Mouse (Mus musculus) neural tube, embryonic 13.5 days (tissue): ENCODE measurements at regions not wholly inside any gene's neighbourhood (a gene's known extent, or its start where the extent isn't known, plus 50 kb on each side); places are given as distances from the start of the nearest gene placed in this dataset.

Experiments used
- ATAC-seq: fragments of 200-750 bp; cut with Nextera tagmentation; 2 replicates; pipeline ENCODE4 v1.8.0; 2017; ENCODE audit warnings: low read depth, mild to moderate bottlenecking, moderate TSS enrichment, moderate library complexity
- H3K27ac ChIP-seq: fragments of 300-500 bp; sonication (generic); replicated peaks from 2 replicates; pipeline ENCODE4 v1.5.1; 2015; ENCODE audit warnings: moderate library complexity, mild to moderate bottlenecking, inconsistent platforms
- H3K27me3 ChIP-seq: fragments of 300-500 bp; sonication (generic); 2 replicates; pipeline ENCODE4 v1.6.1; 2015; ENCODE audit warnings: mild to moderate bottlenecking, inconsistent platforms
- H3K36me3 ChIP-seq: fragments of 300-500 bp; sonication (generic); 2 replicates; pipeline ENCODE4 v1.6.1; 2015; ENCODE audit warnings: mild to moderate bottlenecking, inconsistent platforms
- H3K4me1 ChIP-seq: fragments of 300-500 bp; sonication (generic); replicated peaks from 2 replicates; pipeline ENCODE4 v1.6.1; 2015; ENCODE audit warnings: inconsistent platforms
- H3K4me2 ChIP-seq: fragments of 300-500 bp; sonication (generic); 2 replicates; pipeline ENCODE4 v1.6.1; 2015; ENCODE audit warnings: inconsistent platforms, mild to moderate bottlenecking, moderate library complexity
- H3K4me3 ChIP-seq: fragments of 300-500 bp; sonication (generic); 2 replicates; pipeline ENCODE4 v1.5.1; 2015; ENCODE audit warnings: mild to moderate bottlenecking, inconsistent platforms
- H3K9ac ChIP-seq: fragments of 300-500 bp; sonication (generic); 2 replicates; pipeline ENCODE4 v1.6.1; 2015; ENCODE audit warnings: moderate library complexity, mild to moderate bottlenecking, inconsistent platforms
- H3K9me3 ChIP-seq: fragments of 300-500 bp; sonication (generic); 2 replicates; pipeline ENCODE4 v1.6.1; 2016; ENCODE audit warnings: inconsistent platforms
- WGBS: fragments of 180-500 bp; shearing (Covaris S2); methylation state at CpG from one replicate; pipeline ENCODE4 v1.1.7; 2015; 5-methylcytosine and 5-hydroxymethylcytosine counted together

DNA sequence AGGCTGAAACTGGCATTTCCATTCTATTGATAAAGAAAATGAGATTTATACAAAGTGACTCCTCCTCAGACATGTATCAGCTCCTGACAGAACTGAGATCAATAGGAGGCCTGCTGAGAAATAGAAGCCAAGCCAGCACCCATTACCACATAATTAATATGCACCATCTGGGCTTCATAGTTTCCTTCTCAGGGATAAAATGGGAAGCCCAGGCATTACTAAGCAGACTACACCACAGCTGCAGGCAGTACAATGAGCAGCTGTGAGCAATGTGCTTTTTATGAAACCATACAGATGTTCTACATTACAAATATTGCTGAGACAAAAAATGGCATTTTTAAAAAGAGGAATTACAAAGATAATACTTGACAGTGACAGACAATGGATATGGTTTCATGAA is 950.1 kb downstream of the Otol1 start:
- H3K27ac ChIP-seq, result no peak overlapping the region
- no peaks in the 10 kb centered on the region for H3K4me1 ChIP-seq
- no peak overlapping the region for H3K4me3 ChIP-seq
- ATAC-seq, result peak; percentile 61
- no peaks in the 10 kb centered on the region for H3K27me3 ChIP-seq
- no peak overlapping the region for H3K9ac ChIP-seq
- H3K36me3 ChIP-seq, result no peaks in the 10 kb centered on the region
- no peak overlapping the region for H3K4me2 ChIP-seq
- H3K9me3 ChIP-seq, result no peaks in the 10 kb centered on the region

DNA sequence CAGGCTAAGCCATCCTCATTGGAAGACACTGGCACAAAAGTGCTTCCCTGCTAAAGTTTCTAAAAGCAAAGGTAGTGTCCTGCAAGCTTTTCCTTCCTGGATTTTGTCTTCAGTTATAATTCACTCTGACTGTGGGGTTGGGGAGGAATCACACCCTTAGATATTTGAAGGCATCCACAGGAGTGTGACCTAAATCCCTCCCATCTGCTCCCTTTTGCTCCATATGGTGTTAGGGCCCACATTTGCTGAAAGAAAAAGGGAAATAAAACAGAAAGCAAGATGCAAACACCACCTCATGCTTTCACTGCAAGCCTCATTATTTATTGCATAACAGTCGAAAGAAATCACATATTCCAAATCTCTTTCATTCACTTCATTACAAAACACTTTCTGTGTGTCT is 955.1 kb downstream of the Otol1 start:
- Histone ChIP-seq H3K27me3 (no peaks in the 10 kb centered on the region), H3K36me3 (no peaks in the 10 kb centered on the region), H3K4me3 (no peak overlapping the region), H3K9ac (no peak overlapping the region), H3K4me1 (no peaks in the 10 kb centered on the region), H3K4me2 (no peak overlapping the region), H3K9me3 (no peaks in the 10 kb centered on the region), H3K27ac (no peak overlapping the region)
- 78% methylated on average over 1 of the region's 1 CpGs for WGBS
- no peak for ATAC-seq

DNA sequence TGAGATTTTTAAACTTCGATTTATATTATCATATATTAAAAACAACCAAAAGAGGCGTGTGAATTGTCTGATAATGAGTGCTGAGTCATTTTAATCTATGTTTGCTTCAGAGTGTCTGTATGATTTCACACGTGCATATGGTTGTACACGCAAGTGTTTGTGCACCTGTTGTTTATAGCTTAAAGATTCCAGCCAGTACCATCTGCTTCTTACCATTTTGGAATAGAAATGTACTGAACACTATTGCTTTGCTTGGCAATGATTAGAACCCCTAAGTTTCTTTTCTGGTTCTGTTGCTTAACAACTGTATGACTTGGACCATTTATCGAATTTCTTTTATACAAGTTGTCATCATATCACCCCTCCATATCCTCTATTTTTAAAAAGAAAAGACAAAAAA is 969.5 kb downstream of the Otol1 start:
- H3K27me3 ChIP-seq, result no peaks in the 10 kb centered on the region
- H3K9ac ChIP-seq, result no peak overlapping the region
- no peak for ATAC-seq
- no peaks in the 10 kb centered on the region for H3K4me1 ChIP-seq
- no peaks in the 10 kb centered on the region for H3K9me3 ChIP-seq
- no peaks in the 10 kb centered on the region for H3K36me3 ChIP-seq
- H3K27ac ChIP-seq, result no peak overlapping the region
- H3K4me2 ChIP-seq, result no peak overlapping the region
- 87% methylated on average over 5 of the region's 5 CpGs for WGBS
- no peak overlapping the region for H3K4me3 ChIP-seq

DNA sequence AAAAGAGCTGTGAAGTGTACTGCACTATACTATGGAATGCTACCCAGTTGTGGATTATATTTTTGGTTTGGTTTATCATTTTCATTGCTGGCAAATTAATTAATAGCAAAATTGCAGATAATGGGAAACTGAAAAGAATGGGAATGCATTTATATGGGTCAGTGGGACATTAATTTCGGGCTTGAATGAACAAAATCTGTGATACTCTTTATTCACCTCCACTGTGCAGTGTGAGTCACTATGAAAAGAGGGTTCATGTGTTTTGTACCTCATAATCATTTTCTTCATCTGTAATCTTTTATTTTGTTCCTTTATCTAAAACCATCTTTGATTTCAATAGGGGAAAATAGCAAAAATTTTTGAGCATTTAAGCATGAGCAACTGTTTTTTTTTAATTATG is 983.5 kb downstream of the Otol1 start:
- Histone ChIP-seq H3K36me3 (no peaks in the 10 kb centered on the region), H3K27ac (no peak overlapping the region), H3K4me3 (no peak overlapping the region), H3K4me1 (no peaks in the 10 kb centered on the region), H3K9ac (no peak overlapping the region), H3K27me3 (no peaks in the 10 kb centered on the region), H3K4me2 (no peak overlapping the region), H3K9me3 (no peaks in the 10 kb centered on the region)
- ATAC-seq, result no peak
- 77% methylated on average over 1 of the region's 1 CpGs for WGBS

DNA sequence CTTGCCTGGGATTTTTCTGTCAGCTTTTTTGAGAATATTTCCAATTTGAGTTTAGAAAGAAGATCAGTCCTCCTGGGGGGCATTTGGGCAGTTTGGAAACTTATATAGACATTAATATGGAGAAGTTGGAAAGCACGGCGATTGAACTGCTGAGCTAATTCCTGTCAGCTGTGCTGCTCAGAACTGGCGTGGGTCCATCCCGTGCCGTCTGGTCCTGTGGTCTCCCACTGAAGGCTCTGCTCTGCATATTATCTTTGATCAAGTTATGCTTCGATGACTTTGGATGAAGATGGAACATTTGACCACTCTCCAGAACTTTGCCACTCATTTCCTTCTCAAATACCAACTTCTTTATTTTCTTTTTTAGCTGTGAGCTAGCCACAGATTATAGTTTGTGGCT is 995.6 kb downstream of the Otol1 start:
- H3K27ac ChIP-seq, result no peak overlapping the region
- no peak for ATAC-seq
- H3K9me3 ChIP-seq, result no peaks in the 10 kb centered on the region
- WGBS, result 86% methylated on average over 6 of the region's 6 CpGs
- H3K4me2 ChIP-seq, result no peak overlapping the region
- H3K36me3 ChIP-seq, result no peaks in the 10 kb centered on the region
- H3K4me1 ChIP-seq, result no peaks in the 10 kb centered on the region
- H3K27me3 ChIP-seq, result no peaks in the 10 kb centered on the region
- no peak overlapping the region for H3K4me3 ChIP-seq
- no peak overlapping the region for H3K9ac ChIP-seq
